Mouse (Mus musculus): Measurements from ENCODE around the gene Fig4. TPM values are rescaled to one million over a fixed set of nuclear protein-coding genes. Genes with fewer than 3 reads are reported as not detected.

Fig4 gene
- polyA plus RNA-seq, 1 experiment from 2014 or later: 15.5 TPM

- H3K4me1 ChIP-seq: no peaks in the 10 kb centered on the region
- H3K4me2 ChIP-seq (replicated peaks): no peak overlapping the region
- H3K36me3 ChIP-seq: no peaks in the 10 kb centered on the region
- H3K27me3 ChIP-seq: no peaks in the 10 kb centered on the region
- no peak for ATAC-seq (ENCODE audit: insufficient number of reproducible peaks, low FRiP score, low TSS enrichment, low read depth)
- H3K27ac ChIP-seq (replicated peaks): no peak overlapping the region
- no peak overlapping the region for H3K9ac ChIP-seq
- H3K4me3 ChIP-seq (replicated peaks): no peak overlapping the region
- WGBS: 68% methylated on average over 4 of the region's 4 CpGs
- H3K9me3 ChIP-seq (replicated peaks): no peaks in the 10 kb centered on the region
Observed at GRCm38 (mm10) chr10:41209538-41209937, 93.5 kb downstream of the Fig4 start.

DNA sequence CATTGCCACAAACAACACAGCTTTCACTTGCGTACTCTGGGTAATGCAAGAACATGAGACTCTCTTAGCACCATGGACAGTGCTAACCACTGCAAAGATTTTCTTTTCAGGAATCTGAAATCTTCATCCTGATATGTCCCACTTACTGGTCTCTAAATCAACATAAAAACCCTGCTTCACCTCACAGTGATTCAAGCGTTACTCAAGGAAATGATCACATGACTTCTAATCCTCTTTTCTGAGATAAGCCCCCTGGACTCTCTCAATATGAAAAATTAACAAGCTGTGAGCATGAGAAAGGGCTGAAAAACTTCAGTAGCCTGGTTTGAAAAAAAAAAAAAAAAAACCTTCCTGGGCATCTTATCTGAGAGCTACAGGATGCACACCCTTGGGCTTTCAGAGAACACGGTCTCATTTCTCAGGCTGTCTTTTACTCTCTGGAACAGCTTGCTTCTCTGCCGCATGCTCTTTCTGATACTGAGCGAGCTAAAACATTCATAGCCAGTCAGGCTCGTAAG, 94.1 kb downstream of the Fig4 start:
- Histone ChIP-seq H3K27ac (replicated peaks) (no peak overlapping the region), H3K4me3 (replicated peaks) (no peak overlapping the region), H3K4me1 (no peaks in the 10 kb centered on the region), H3K9ac (no peak overlapping the region), H3K27me3 (no peaks in the 10 kb centered on the region), H3K9me3 (replicated peaks) (no peaks in the 10 kb centered on the region), H3K36me3 (no peaks in the 10 kb centered on the region), H3K4me2 (replicated peaks) (no peak overlapping the region)
- no peak for ATAC-seq (ENCODE audit: insufficient number of reproducible peaks, low FRiP score, low TSS enrichment, low read depth)
- WGBS: 71% methylated on average over 6 of the region's 6 CpGs

DNA sequence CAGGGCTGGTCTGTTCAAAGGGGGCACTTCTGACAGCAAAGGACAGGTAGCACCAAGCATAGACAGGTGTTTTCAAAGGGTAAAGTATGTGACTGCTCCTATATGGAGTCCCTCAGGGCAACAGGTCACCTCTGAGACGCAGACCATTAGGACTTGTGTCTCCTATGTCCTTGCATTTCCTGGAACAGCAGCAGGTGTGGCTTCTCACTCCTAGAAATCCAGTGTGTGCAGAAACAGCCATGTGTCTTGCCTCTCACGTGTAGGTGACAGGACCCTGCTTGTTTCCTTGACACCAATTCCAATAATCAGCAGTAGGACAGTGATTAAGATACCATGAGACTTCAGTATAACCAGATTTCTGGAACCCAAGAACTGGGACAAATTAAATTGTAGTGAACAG, 97.4 kb downstream of the Fig4 start:
- Histone ChIP-seq H3K27ac (replicated peaks) (no peak overlapping the region), H3K27me3 (no peaks in the 10 kb centered on the region), H3K9me3 (replicated peaks) (no peaks in the 10 kb centered on the region), H3K36me3 (no peaks in the 10 kb centered on the region), H3K4me1 (no peaks in the 10 kb centered on the region), H3K4me2 (replicated peaks) (no peak overlapping the region), H3K9ac (no peak overlapping the region), H3K4me3 (replicated peaks) (no peak overlapping the region)
- ATAC-seq (ENCODE audit: insufficient number of reproducible peaks, low FRiP score, low TSS enrichment, low read depth): no peak
- WGBS: 75% methylated on average over 2 of the region's 2 CpGs

GRCm38 (mm10) chr10:41204637-41205315, 98.3 kb downstream of the Fig4 start:
- H3K4me1 ChIP-seq: no peaks in the 10 kb centered on the region
- H3K4me3 ChIP-seq (replicated peaks): no peak overlapping the region
- WGBS: 74% methylated on average over 11 of the region's 11 CpGs
- no peak overlapping the region for H3K4me2 ChIP-seq (replicated peaks)
- no peak overlapping the region for H3K27ac ChIP-seq (replicated peaks)
- no peaks in the 10 kb centered on the region for H3K27me3 ChIP-seq
- no peak overlapping the region for H3K9ac ChIP-seq
- H3K9me3 ChIP-seq (replicated peaks): no peaks in the 10 kb centered on the region
- ATAC-seq (ENCODE audit: insufficient number of reproducible peaks, low FRiP score, low TSS enrichment, low read depth): no peak
- no peaks in the 10 kb centered on the region for H3K36me3 ChIP-seq

DNA sequence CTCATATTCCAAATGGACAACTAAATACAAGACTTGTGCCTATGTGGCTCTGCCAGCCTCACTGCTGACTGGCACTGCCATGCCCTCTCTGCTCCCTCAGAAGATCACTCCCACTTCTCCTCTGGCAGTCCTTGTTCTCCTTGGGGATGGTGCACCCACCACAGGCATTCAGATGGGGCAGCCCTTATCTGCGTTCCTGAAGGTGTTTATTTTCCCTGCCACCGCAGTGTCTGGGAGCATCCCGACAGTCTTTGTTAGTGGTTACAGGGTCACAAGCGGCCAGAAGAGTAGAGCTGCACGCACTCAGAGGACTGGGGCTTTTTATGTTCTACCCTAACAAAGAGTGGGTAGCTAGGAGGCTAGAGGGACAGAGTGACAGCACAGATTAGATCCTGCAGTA, 98.9 kb downstream of the Fig4 start:
- no peak overlapping the region for H3K4me2 ChIP-seq (replicated peaks)
- H3K36me3 ChIP-seq: no peaks in the 10 kb centered on the region
- H3K9ac ChIP-seq: no peak overlapping the region
- 74% methylated on average over 5 of the region's 5 CpGs for WGBS
- no peaks in the 10 kb centered on the region for H3K9me3 ChIP-seq (replicated peaks)
- H3K27me3 ChIP-seq: no peaks in the 10 kb centered on the region
- no peak for ATAC-seq (ENCODE audit: insufficient number of reproducible peaks, low FRiP score, low TSS enrichment, low read depth)
- no peaks in the 10 kb centered on the region for H3K4me1 ChIP-seq
- H3K27ac ChIP-seq (replicated peaks): no peak overlapping the region
- H3K4me3 ChIP-seq (replicated peaks): no peak overlapping the region

DNA sequence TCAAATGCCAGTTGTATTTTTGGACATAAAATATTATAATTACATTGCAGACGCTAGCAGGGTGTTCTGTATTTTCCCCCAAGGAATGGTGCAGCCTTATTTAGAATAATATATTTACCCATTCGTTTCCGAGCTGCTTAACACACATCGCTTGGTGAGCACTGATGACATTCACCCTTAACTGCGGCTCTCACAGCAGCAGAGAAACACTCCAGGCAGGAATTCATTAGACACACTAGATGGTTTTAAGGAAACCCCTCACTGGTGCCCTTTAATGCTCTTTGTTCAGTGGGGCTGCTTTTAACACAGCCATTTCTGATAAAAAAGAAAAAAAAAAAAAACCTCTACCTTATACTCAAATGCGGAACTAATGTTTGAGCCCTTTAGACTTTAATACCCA, 104.3 kb downstream of the Fig4 start:
- Histone ChIP-seq H3K36me3 (no peaks in the 10 kb centered on the region), H3K4me3 (replicated peaks) (no peak overlapping the region), H3K4me1 (no peaks in the 10 kb centered on the region), H3K27me3 (no peaks in the 10 kb centered on the region), H3K9me3 (replicated peaks) (no peaks in the 10 kb centered on the region), H3K9ac (no peak overlapping the region), H3K27ac (replicated peaks) (no peak overlapping the region), H3K4me2 (replicated peaks) (no peak overlapping the region)
- no peak for ATAC-seq (ENCODE audit: insufficient number of reproducible peaks, low FRiP score, low TSS enrichment, low read depth)
- 51% methylated on average over 6 of the region's 6 CpGs for WGBS

GRCm38 (mm10) chr10:41197788-41198187, 105.3 kb downstream of the Fig4 start:
- H3K4me1 ChIP-seq: no peaks in the 10 kb centered on the region
- H3K36me3 ChIP-seq: no peaks in the 10 kb centered on the region
- H3K9me3 ChIP-seq (replicated peaks): no peaks in the 10 kb centered on the region
- no peak for ATAC-seq (ENCODE audit: insufficient number of reproducible peaks, low FRiP score, low TSS enrichment, low read depth)
- H3K4me3 ChIP-seq (replicated peaks): no peak overlapping the region
- no peak overlapping the region for H3K4me2 ChIP-seq (replicated peaks)
- H3K27ac ChIP-seq (replicated peaks): no peak overlapping the region
- WGBS: 80% methylated on average over 5 of the region's 5 CpGs
- no peaks in the 10 kb centered on the region for H3K27me3 ChIP-seq
- H3K9ac ChIP-seq: no peak overlapping the region

GRCm38 (mm10) chr10:41196295-41196694, 106.8 kb downstream of the Fig4 start:
- no peaks in the 10 kb centered on the region for H3K9me3 ChIP-seq (replicated peaks)
- H3K4me2 ChIP-seq (replicated peaks): no peak overlapping the region
- H3K27ac ChIP-seq (replicated peaks): no peak overlapping the region
- 80% methylated on average over 4 of the region's 4 CpGs for WGBS
- ATAC-seq (ENCODE audit: insufficient number of reproducible peaks, low FRiP score, low TSS enrichment, low read depth): no peak
- H3K9ac ChIP-seq: no peak overlapping the region
- H3K4me3 ChIP-seq (replicated peaks): no peak overlapping the region
- H3K36me3 ChIP-seq: no peaks in the 10 kb centered on the region
- H3K4me1 ChIP-seq: no peaks in the 10 kb centered on the region
- no peaks in the 10 kb centered on the region for H3K27me3 ChIP-seq

GRCm38 (mm10) chr10:41189392-41189791, 113.7 kb downstream of the Fig4 start:
- ATAC-seq (ENCODE audit: insufficient number of reproducible peaks, low FRiP score, low TSS enrichment, low read depth): no peak
- 62% methylated on average over 3 of the region's 3 CpGs for WGBS

GRCm38 (mm10) chr10:41183975-41184374, 119.1 kb downstream of the Fig4 start:
- 76% methylated on average over 3 of the region's 3 CpGs for WGBS
- H3K9me3 ChIP-seq (replicated peaks): no peaks in the 10 kb centered on the region
- ATAC-seq (ENCODE audit: insufficient number of reproducible peaks, low FRiP score, low TSS enrichment, low read depth): no peak
- no peaks in the 10 kb centered on the region for H3K4me1 ChIP-seq
- H3K36me3 ChIP-seq: no peaks in the 10 kb centered on the region
- no peak overlapping the region for H3K4me2 ChIP-seq (replicated peaks)
- no peak overlapping the region for H3K9ac ChIP-seq
- no peaks in the 10 kb centered on the region for H3K27me3 ChIP-seq
- H3K27ac ChIP-seq (replicated peaks): no peak overlapping the region
- H3K4me3 ChIP-seq (replicated peaks): no peak overlapping the region

More at GRCm38 (mm10) chr10:41189392-41189791, 113.7 kb downstream of the Fig4 start:
- Histone ChIP-seq H3K27me3 (no peaks in the 10 kb centered on the region), H3K4me3 (replicated peaks) (no peak overlapping the region), H3K9me3 (replicated peaks) (no peaks in the 10 kb centered on the region), H3K4me1 (no peaks in the 10 kb centered on the region), H3K27ac (replicated peaks) (no peak overlapping the region), H3K36me3 (no peaks in the 10 kb centered on the region), H3K9ac (no peak overlapping the region), H3K4me2 (replicated peaks) (no peak overlapping the region)

GRCm38 (mm10) chr10:41182644-41183043, 120.4 kb downstream of the Fig4 start:
- Histone ChIP-seq H3K9me3 (replicated peaks) (no peaks in the 10 kb centered on the region), H3K27ac (replicated peaks) (no peak overlapping the region), H3K4me2 (replicated peaks) (no peak overlapping the region), H3K36me3 (no peaks in the 10 kb centered on the region), H3K27me3 (no peaks in the 10 kb centered on the region), H3K4me1 (no peaks in the 10 kb centered on the region), H3K9ac (no peak overlapping the region), H3K4me3 (replicated peaks) (no peak overlapping the region)
- WGBS: 17% methylated on average over 6 of the region's 6 CpGs
- no peak for ATAC-seq (ENCODE audit: insufficient number of reproducible peaks, low FRiP score, low TSS enrichment, low read depth)

GRCm38 (mm10) chr10:41166141-41166540, 136.9 kb downstream of the Fig4 start:
- no peak overlapping the region for H3K4me3 ChIP-seq (replicated peaks)
- no peaks in the 10 kb centered on the region for H3K27me3 ChIP-seq
- H3K4me2 ChIP-seq (replicated peaks): no peak overlapping the region
- no peaks in the 10 kb centered on the region for H3K36me3 ChIP-seq
- WGBS: 94% methylated on average over 5 of the region's 5 CpGs
- no peak overlapping the region for H3K9ac ChIP-seq
- no peaks in the 10 kb centered on the region for H3K9me3 ChIP-seq (replicated peaks)
- H3K27ac ChIP-seq (replicated peaks): no peak overlapping the region
- no peaks in the 10 kb centered on the region for H3K4me1 ChIP-seq
- no peak for ATAC-seq (ENCODE audit: insufficient number of reproducible peaks, low FRiP score, low TSS enrichment, low read depth)
